Mouse (Mus musculus) limb, embryonic 12.5 days (tissue): Measurements from ENCODE around the gene Lars2. TPM values are rescaled to one million over a fixed set of nuclear protein-coding genes. Genes with fewer than 3 reads are reported as not detected.

Experiments used
- ATAC-seq: fragments of 200-750 bp; cut with Nextera tagmentation; 2 replicates; pipeline ENCODE4 v1.8.0; 2017; ENCODE audit warnings: low read depth, moderate TSS enrichment; ENCODE audit not compliant: insufficient number of reproducible peaks, insufficient read depth, low FRiP score, low TSS enrichment
- H3K27ac ChIP-seq: fragments of 300-500 bp; sonication (generic); 2 replicates; pipeline ENCODE4 v1.5.1; 2016; ENCODE audit warnings: mild to moderate bottlenecking, moderate library complexity
- H3K27me3 ChIP-seq: fragments of 300-500 bp; sonication (generic); 2 replicates; pipeline ENCODE4 v1.6.1; 2016; ENCODE audit warnings: mild to moderate bottlenecking, moderate library complexity
- H3K36me3 ChIP-seq: fragments of 300-500 bp; sonication (generic); 2 replicates; pipeline ENCODE4 v1.6.1; 2016; ENCODE audit warnings: mild to moderate bottlenecking, moderate library complexity
- H3K4me1 ChIP-seq: fragments of 300-500 bp; sonication (generic); replicated peaks from 2 replicates; pipeline ENCODE4 v1.6.1; 2016
- H3K4me2 ChIP-seq: fragments of 300-500 bp; sonication (generic); 2 replicates; pipeline ENCODE4 v1.6.1; 2016; ENCODE audit warnings: mild to moderate bottlenecking, moderate library complexity
- H3K4me3 ChIP-seq: fragments of 300-500 bp; sonication (generic); replicated peaks from 2 replicates; pipeline ENCODE4 v1.5.1; 2016; ENCODE audit warnings: mild to moderate bottlenecking
- H3K9ac ChIP-seq: fragments of 300-500 bp; sonication (generic); replicated peaks from 2 replicates; pipeline ENCODE4 v1.6.1; 2016; ENCODE audit warnings: mild to moderate bottlenecking, moderate library complexity
- H3K9me3 ChIP-seq: fragments of 300-500 bp; sonication (generic); 2 replicates; pipeline ENCODE4 v1.6.1; 2016; ENCODE audit warnings: mild to moderate bottlenecking, moderate library complexity
- WGBS: fragments of 180-500 bp; shearing (Covaris S2); methylation state at CpG from one replicate; pipeline ENCODE4 v1.1.7; 2016; 5-methylcytosine and 5-hydroxymethylcytosine counted together
- polyA plus RNA-seq: library from polyadenylated mRNA; unstranded; fragments of >200 nt; fragmentation: Nextera tagmentation; extraction: Ambion mirVana; gene quantifications from 2 replicates; pipeline ENCODE4 v1.2.1, GENCODE M21; 2016

Lars2 gene
- polyA plus RNA-seq, 1 experiment from 2014 or later: 1,204 TPM

DNA sequence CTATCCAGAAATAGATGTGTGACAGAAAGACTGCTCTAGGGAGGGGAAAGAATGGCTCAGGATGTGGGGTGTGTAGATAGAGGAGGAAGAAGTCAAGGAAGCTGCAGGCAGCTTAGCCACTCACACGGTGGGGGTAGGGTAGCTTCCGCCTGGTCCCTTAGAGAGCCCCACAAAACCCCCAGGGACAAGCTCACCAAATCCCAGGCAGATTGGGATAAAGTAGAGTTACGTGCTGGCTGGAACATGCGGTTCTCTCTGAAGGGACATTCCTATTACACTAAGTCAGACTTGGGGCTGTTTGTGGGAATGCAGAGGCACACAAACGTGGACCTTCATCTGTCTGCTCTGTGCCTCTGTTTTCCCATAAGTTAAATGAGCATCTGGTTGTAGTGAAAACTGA lies 124.2 kb downstream of the Lars2 start:
- WGBS: 67% methylated on average over 5 of the region's 5 CpGs
- H3K4me2 ChIP-seq: no peak overlapping the region
- H3K9me3 ChIP-seq: no peaks in the 10 kb centered on the region
- peaks cover 20% of the 10 kb centered on the region; the same call in 1 of the 2 replicates for H3K36me3 ChIP-seq
- H3K27me3 ChIP-seq: no peaks in the 10 kb centered on the region
- no peak overlapping the region for H3K4me3 ChIP-seq
- ATAC-seq: no peak
- H3K27ac ChIP-seq: peak overlapping the region; percentile 42; the same call in 1 of the 2 replicates
- H3K9ac ChIP-seq: no peak overlapping the region
- H3K4me1 ChIP-seq: peaks cover 53% of the 10 kb centered on the region

DNA sequence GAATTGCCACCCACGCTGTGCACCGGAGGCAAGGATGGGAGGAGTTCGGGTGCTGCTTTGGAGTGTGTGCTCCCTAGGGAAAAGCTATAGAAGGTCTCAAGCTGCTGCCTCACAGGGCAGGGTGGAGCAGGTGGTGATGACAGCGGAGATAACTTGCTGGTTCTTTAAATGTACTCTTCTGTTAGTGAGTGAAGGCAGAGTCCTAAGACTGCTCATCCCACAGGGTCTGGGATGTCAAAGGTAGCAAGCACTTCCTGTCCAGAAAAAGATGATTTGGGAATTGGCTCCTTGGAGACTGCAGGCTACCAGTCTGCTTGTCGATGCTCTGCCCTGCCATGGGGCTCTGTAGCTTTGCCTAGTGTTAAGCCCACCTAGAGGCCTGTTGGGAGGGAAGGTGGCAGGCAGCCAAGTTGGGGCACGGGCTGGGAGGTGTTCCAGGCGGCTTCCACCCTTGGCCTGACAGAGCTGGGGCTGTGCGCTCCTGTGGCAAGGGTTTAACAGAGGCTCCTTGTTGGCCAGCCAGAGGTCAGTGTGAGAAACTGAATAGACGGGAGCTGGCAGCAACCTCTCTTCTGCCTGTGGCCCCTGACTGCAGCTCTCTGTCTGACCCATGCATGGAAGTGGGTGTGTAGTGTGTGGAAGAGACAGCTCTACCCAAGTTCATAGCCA lies 125.3 kb downstream of the Lars2 start:
- peaks cover 58% of the 10 kb centered on the region for H3K4me1 ChIP-seq
- peak overlapping the region; percentile 81 for H3K27ac ChIP-seq
- WGBS: 73% methylated on average over 9 of the region's 9 CpGs

DNA sequence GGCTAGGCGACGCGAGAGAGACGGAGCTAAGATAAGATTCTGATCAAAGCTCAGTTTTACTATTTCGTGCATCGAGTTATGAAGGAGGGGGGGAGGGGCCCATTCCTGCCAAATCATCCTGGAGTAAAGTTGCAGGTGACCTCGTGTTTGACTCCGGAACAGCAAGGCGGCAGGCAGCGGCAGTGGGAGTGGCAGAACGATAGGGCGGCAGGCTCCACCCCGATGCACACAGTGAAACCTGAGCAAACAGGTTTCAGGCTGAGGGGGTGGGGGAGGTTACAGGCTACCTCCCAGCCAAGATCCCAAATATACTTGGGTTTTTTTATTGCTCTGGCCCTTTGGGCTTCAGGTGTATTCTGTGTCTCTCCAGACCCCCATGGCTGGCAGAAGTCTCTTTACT lies 129.9 kb downstream of the Lars2 start:
- 3% methylated on average over 13 of the region's 13 CpGs for WGBS
- Histone ChIP-seq H3K4me2 (peak overlapping the region; percentile 47), H3K4me3 (peak overlapping the region; percentile 19)

More for the DNA sequence above, 125.3 kb downstream of the Lars2 start:
- no peak overlapping the region for H3K4me3 ChIP-seq
- H3K9ac ChIP-seq: no peak overlapping the region
- ATAC-seq: peak; percentile 79; the same call in 1 of the 2 replicates
- no peaks in the 10 kb centered on the region for H3K27me3 ChIP-seq
- H3K4me2 ChIP-seq: 0 out of 2 replicates have a peak overlapping the region, but pooled peaks have one; percentile 13
- peaks cover 9% of the 10 kb centered on the region; the same call in 1 of the 2 replicates for H3K36me3 ChIP-seq
- no peaks in the 10 kb centered on the region for H3K9me3 ChIP-seq

DNA sequence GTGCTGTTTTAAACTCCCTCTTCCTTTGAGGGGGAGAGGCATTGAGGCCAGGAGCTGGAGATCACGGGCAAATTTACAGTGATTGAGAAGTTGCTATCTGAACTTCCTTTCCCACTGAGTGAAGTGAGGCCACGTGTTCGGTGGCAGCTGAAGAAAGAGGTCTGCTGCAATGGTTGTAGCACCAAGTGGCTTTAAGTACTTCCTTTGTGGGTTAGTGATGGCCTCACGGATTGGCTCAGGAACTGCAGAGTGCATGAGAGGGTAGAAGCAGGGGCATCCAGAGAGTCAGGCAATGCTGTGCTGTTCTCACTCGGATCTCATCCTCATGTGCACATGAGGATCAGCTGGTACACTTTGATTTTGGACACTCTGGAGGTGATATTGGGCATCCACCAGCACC lies 131.2 kb downstream of the Lars2 start:
- Histone ChIP-seq H3K4me1 (peaks cover 21% of the 10 kb centered on the region), H3K36me3 (peaks cover 22% of the 10 kb centered on the region), H3K27ac (no peak overlapping the region), H3K27me3 (no peaks in the 10 kb centered on the region), H3K4me3 (no peak overlapping the region), H3K9ac (no peak overlapping the region), H3K9me3 (no peaks in the 10 kb centered on the region), H3K4me2 (no peak overlapping the region)
- no peak for ATAC-seq
- 87% methylated on average over 5 of the region's 5 CpGs for WGBS

More for the DNA sequence above, 129.9 kb downstream of the Lars2 start:
- 0 out of 2 replicates have a peak overlapping the region, but pooled peaks have one; percentile 40 for H3K9ac ChIP-seq
- H3K9me3 ChIP-seq: no peaks in the 10 kb centered on the region
- ATAC-seq: no peak
- H3K27ac ChIP-seq: no peak overlapping the region
- H3K27me3 ChIP-seq: no peaks in the 10 kb centered on the region
- peaks cover 14% of the 10 kb centered on the region for H3K36me3 ChIP-seq
- peaks cover 31% of the 10 kb centered on the region for H3K4me1 ChIP-seq

DNA sequence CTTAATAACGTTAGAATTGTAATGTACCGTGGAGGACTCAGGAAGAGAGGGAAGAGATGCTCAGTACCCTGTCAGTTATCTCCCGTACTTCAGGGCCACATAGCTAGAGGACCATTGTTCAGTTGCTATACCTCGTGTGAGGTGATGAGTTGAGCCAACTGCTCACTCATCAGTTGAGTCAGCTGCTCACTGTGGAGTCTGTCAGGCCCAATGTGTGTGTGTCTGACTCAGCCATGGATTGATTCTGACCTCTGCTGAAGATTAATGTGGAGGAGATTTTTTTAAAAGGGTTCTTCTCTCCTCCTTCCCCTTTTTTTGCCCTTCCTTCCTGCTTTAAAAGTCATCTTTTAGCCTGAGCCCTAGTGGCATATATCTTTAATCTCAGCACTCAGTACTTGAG lies 133.8 kb downstream of the Lars2 start:
- no peak for ATAC-seq
- 88% methylated on average over 4 of the region's 4 CpGs for WGBS
- H3K27me3 ChIP-seq: no peaks in the 10 kb centered on the region
- H3K4me2 ChIP-seq: no peak overlapping the region
- peaks cover 30% of the 10 kb centered on the region for H3K36me3 ChIP-seq
- no peaks in the 10 kb centered on the region for H3K9me3 ChIP-seq
- H3K27ac ChIP-seq: no peak overlapping the region
- no peak overlapping the region for H3K4me3 ChIP-seq
- H3K9ac ChIP-seq: no peak overlapping the region
- peaks cover 18% of the 10 kb centered on the region for H3K4me1 ChIP-seq

DNA sequence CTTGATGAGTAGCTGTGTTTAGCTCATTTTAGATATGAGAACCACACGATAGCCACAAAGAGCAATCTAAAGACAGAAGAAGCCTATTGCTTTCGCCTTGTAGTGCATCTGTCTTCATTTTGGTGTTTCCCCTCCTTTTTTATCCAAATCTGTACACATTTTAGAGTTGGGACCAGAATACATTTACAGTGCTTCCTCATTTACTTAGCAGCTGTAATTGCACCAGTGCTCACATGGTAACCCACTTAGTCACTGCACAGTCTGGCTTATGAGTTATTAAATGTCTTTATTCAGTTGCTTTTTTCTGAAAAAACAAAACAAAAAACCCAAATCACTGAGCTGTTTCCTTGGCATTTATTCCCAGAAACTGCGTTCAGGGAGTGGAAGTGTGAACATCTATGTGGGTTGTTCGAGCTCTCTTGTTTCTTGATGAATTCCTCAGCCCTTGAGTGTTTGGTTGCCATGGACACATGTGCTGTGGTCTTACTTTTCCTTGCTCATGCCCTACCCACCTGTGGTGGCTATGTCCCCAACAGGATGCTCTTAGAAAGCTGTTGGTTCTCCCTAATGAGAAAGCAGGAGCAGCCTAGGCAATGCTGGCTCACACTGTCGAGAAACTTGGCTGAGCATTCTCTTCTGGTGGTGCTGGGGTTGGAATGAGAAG lies 136.6 kb downstream of the Lars2 start:
- Histone ChIP-seq H3K9ac (no peak overlapping the region), H3K27ac (no peak overlapping the region), H3K9me3 (no peaks in the 10 kb centered on the region), H3K4me1 (no peaks in the 10 kb centered on the region), H3K4me3 (no peak overlapping the region), H3K4me2 (no peak overlapping the region), H3K27me3 (no peaks in the 10 kb centered on the region), H3K36me3 (peaks cover 30% of the 10 kb centered on the region)
- ATAC-seq: no peak
- 85% methylated on average over 5 of the region's 5 CpGs for WGBS

DNA sequence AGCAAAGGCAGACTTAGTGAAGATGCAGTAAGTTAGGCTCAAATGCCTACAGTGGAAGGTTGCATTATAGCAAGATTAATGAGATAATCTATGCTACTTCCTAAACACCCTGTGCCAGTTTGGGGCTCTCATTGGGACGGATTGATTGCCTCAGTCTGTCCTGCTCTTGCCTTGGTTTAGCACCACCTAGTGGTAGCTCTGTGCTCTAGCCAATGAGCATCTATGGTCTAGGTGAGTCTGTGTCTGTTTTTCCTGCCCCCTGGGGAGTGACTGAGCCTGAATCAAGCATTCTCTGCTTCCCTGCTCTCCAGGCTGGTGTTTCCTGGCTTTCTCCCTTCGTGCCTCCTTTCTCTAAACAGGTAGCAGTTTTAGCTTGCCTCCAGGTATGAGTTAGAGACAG lies 137.6 kb downstream of the Lars2 start:
- H3K4me2 ChIP-seq: no peak overlapping the region
- H3K27me3 ChIP-seq: no peaks in the 10 kb centered on the region
- H3K36me3 ChIP-seq: peaks cover 30% of the 10 kb centered on the region
- no peaks in the 10 kb centered on the region for H3K4me1 ChIP-seq
- H3K9ac ChIP-seq: no peak overlapping the region
- no peaks in the 10 kb centered on the region for H3K9me3 ChIP-seq
- no peak overlapping the region for H3K27ac ChIP-seq
- peak; percentile 69; the same call in 1 of the 2 replicates for ATAC-seq
- WGBS: 14% methylated on average over 2 of the region's 2 CpGs
- no peak overlapping the region for H3K4me3 ChIP-seq

DNA sequence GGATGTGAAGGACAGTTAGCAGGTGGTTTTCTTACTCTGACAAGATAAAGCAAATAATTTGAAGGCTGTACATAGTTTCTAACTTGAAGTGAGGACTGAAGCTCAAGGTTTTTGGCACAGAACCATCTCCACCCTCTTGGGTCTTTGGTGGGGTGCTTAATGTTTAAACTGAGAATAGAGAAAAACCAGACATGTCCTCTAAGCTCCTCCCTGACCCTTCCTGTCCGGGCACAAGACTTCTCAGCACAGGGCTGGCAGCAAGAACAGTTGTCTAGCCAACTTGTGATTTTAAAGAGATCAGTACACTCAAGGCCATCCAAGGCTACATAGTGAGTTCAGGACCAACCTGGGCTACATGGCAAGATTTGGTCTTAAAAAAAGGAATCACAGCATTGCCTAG lies 138.9 kb downstream of the Lars2 start:
- no peak for ATAC-seq
- no peaks in the 10 kb centered on the region for H3K27me3 ChIP-seq
- no peak overlapping the region for H3K4me2 ChIP-seq
- no peak overlapping the region for H3K27ac ChIP-seq
- H3K36me3 ChIP-seq: peaks cover 33% of the 10 kb centered on the region
- H3K9me3 ChIP-seq: no peaks in the 10 kb centered on the region
- 67% methylated on average over 1 of the region's 1 CpGs for WGBS
- no peak overlapping the region for H3K4me3 ChIP-seq
- no peak overlapping the region for H3K9ac ChIP-seq
- H3K4me1 ChIP-seq: no peaks in the 10 kb centered on the region

DNA sequence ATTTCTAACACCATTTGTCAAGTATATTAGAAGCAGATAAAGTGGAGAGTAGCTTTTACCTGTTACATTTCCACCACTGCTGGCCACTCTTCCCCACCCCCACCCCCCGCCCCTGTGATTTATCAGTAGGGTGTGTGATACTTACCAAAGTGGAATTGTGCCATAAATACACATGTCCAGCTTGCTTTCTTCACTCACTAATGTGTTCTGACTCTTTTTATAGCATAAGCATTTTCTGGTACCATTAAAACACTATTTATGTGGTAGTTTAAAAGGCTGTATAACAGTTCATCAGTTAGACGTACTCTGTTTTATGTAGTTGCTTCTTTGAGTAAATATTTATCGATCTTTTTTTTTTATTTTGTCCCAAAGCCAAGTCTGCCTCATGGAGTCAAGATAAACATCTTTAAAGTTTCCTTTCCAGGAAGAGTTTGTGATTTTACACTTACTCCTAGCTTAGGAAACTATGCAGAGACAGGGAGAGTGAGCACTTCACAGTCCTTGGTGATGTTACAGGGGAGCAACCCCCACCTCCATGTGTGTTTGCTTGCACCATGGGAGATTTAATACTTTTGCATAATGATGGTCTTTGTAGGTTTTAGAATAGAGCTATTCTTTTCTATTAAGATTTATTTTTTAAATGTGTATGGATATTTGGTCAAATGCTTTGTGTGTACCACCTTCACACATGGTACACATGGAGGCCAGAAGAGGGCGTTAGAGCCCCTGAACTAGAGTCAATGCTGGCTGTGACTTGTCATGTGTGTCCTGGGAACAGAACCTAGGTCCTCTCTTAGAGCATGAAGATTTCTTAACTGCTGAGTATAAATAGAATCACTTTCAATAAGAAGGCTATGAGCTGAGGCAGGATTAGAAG lies 139.8 kb downstream of the Lars2 start:
- H3K36me3 ChIP-seq: peaks cover 35% of the 10 kb centered on the region
- H3K4me1 ChIP-seq: no peaks in the 10 kb centered on the region
- no peaks in the 10 kb centered on the region for H3K9me3 ChIP-seq
- WGBS: 59% methylated on average over 4 of the region's 4 CpGs
- no peak overlapping the region for H3K27ac ChIP-seq
- no peak for ATAC-seq
- no peak overlapping the region for H3K4me2 ChIP-seq
- H3K9ac ChIP-seq: no peak overlapping the region
- no peaks in the 10 kb centered on the region for H3K27me3 ChIP-seq
- no peak overlapping the region for H3K4me3 ChIP-seq

DNA sequence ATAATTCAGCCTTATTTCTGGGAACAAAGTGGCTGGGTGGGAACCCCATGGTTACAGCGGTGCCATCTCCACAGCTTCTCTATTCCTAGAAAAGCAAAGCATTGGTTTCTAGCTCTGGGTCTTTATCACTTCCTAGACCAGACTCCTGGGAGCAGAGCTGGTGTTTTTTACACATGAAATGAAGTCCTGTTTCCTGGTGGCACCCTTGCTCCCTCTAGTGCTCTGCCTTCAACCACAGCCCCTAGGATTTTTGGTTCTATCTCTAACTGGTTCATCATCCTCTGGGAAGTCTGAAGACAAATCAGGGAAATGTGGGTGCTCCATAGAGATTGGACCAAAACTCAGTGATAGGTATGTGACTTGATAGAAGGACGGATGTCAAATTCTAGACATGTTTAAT lies 140.7 kb downstream of the Lars2 start:
- H3K9me3 ChIP-seq: no peaks in the 10 kb centered on the region
- H3K36me3 ChIP-seq: peaks cover 41% of the 10 kb centered on the region
- no peak for ATAC-seq
- no peaks in the 10 kb centered on the region for H3K4me1 ChIP-seq
- no peaks in the 10 kb centered on the region for H3K27me3 ChIP-seq
- WGBS: 82% methylated on average over 2 of the region's 2 CpGs
- H3K4me3 ChIP-seq: no peak overlapping the region
- no peak overlapping the region for H3K9ac ChIP-seq
- H3K4me2 ChIP-seq: no peak overlapping the region
- H3K27ac ChIP-seq: no peak overlapping the region

DNA sequence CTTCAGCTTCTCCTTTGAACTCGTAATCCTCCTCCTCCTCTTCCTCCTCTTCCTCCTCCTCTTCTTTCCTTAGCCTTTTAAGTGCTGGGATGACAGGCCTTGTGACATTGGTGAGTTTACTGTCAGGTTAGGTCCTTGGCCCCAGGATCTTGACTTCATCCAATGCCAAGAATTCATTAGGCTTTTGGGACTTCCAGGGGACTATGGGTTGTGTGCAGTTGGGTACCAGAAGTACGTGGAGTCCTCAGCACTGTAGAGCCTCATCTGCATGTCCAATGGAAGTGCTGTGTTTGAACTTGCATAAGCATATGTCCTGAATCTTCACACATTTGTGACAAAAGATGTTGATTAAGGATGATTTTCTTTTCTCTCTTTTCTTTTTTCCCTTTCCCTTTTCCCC lies 142.3 kb downstream of the Lars2 start:
- peaks cover 42% of the 10 kb centered on the region for H3K36me3 ChIP-seq
- WGBS: 90% methylated on average over 2 of the region's 2 CpGs
- H3K9ac ChIP-seq: no peak overlapping the region
- no peak overlapping the region for H3K4me2 ChIP-seq
- no peaks in the 10 kb centered on the region for H3K27me3 ChIP-seq
- ATAC-seq: no peak
- H3K4me3 ChIP-seq: no peak overlapping the region
- H3K27ac ChIP-seq: no peak overlapping the region
- no peaks in the 10 kb centered on the region for H3K9me3 ChIP-seq
- H3K4me1 ChIP-seq: no peaks in the 10 kb centered on the region
